Mouse (Mus musculus): ENCODE data around the gene Myo3b. TPM values are rescaled to one million over a fixed set of nuclear protein-coding genes. Genes with fewer than 3 reads are reported as not detected.

The Myo3b gene
- polyA plus RNA-seq, 1 experiment from 2014 or later: not detected

GRCm38 (mm10) chr2:70443035-70443434 is 404.1 kb downstream of the Myo3b start:
- Histone ChIP-seq H3K4me1 (peaks cover 27% of the 10 kb centered on the region), H3K27ac (no peak overlapping the region), H3K27me3 (ENCODE audit: low read depth, poor library complexity, severe bottlenecking) (0 out of 2 replicates have a peak, but pooled peaks cover 4% of the 10 kb centered on the region), H3K9me3 (replicated peaks) (no peaks in the 10 kb centered on the region), H3K36me3 (no peaks in the 10 kb centered on the region), H3K4me3 (no peak overlapping the region)
- peak; percentile 55 for DNase-seq (ENCODE audit: low spot score)
- 2% methylated on average over 4 of the region's 4 CpGs for whole genome bisulfite sequencing

- Histone ChIP-seq H3K4me3 (0 out of 2 replicates have a peak overlapping the region, but pooled peaks have one; percentile 13), H3K9me3 (replicated peaks) (no peaks in the 10 kb centered on the region), H3K4me1 (peaks cover 27% of the 10 kb centered on the region), H3K27ac (no peak overlapping the region), H3K27me3 (ENCODE audit: low read depth, poor library complexity, severe bottlenecking) (0 out of 2 replicates have a peak, but pooled peaks cover 4% of the 10 kb centered on the region), H3K36me3 (no peaks in the 10 kb centered on the region)
- peak; percentile 30 for DNase-seq (ENCODE audit: low spot score)
- 2% methylated on average over 7 of the region's 7 CpGs for WGBS
These were observed 405.2 kb downstream of the Myo3b start for GRCm38 (mm10) chr2:70444141-70444540.

GRCm38 (mm10) chr2:70456205-70456604 is 417.3 kb downstream of the Myo3b start:
- no peaks in the 10 kb centered on the region for H3K36me3 ChIP-seq
- 5% methylated on average over 12 of the region's 12 CpGs for WGBS
- H3K4me1 ChIP-seq: peaks cover 11% of the 10 kb centered on the region
- H3K27ac ChIP-seq: peak overlapping the region; percentile 42
- H3K9me3 ChIP-seq (replicated peaks): no peaks in the 10 kb centered on the region
- peaks cover 25% of the 10 kb centered on the region; the same call in 1 of the 2 replicates for H3K27me3 ChIP-seq (ENCODE audit: low read depth, poor library complexity, severe bottlenecking)
- peak; percentile 58 for DNase-seq (ENCODE audit: low spot score)
- peak overlapping the region; percentile 42 for H3K4me3 ChIP-seq

- Histone ChIP-seq H3K27me3 (ENCODE audit: low read depth, poor library complexity, severe bottlenecking) (peaks cover 7% of the 10 kb centered on the region; the same call in 1 of the 2 replicates), H3K4me3 (no peak overlapping the region), H3K36me3 (no peaks in the 10 kb centered on the region), H3K4me1 (no peaks in the 10 kb centered on the region), H3K27ac (no peak overlapping the region), H3K9me3 (replicated peaks) (no peaks in the 10 kb centered on the region)
- no peak for DNase-seq (ENCODE audit: low spot score)
- WGBS: 98% methylated on average over 1 of the region's 1 CpGs
These were observed 424.7 kb downstream of the Myo3b start for GRCm38 (mm10) chr2:70463606-70464005.

DNA sequence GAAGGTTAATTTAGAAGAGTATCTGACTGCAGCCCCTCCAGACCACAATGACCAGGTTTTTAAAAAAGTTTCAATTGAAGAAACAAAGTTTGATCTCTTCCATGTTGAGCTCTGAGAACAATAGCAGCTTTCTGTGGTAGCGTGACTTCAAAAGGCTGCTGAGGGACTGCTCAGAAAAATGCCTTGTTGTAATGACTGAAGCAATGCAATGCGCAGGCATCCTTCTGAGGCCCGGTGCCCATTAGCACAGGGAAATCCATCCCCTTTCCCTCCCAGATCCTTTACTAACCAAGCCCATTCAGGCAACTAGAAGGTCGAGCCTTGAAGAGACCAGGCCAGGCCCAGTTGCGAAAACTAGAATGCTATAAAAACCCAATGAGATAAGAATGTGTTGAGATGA is 432.2 kb downstream of the Myo3b start:
- H3K36me3 ChIP-seq: no peaks in the 10 kb centered on the region
- no peak for DNase-seq (ENCODE audit: low spot score)
- H3K4me1 ChIP-seq: peaks cover 45% of the 10 kb centered on the region
- peaks cover 70% of the 10 kb centered on the region for H3K27me3 ChIP-seq (ENCODE audit: low read depth, poor library complexity, severe bottlenecking)
- no peak overlapping the region for H3K4me3 ChIP-seq
- no peak overlapping the region for H3K27ac ChIP-seq
- WGBS: 5% methylated on average over 5 of the region's 5 CpGs
- no peaks in the 10 kb centered on the region for H3K9me3 ChIP-seq (replicated peaks)

DNA sequence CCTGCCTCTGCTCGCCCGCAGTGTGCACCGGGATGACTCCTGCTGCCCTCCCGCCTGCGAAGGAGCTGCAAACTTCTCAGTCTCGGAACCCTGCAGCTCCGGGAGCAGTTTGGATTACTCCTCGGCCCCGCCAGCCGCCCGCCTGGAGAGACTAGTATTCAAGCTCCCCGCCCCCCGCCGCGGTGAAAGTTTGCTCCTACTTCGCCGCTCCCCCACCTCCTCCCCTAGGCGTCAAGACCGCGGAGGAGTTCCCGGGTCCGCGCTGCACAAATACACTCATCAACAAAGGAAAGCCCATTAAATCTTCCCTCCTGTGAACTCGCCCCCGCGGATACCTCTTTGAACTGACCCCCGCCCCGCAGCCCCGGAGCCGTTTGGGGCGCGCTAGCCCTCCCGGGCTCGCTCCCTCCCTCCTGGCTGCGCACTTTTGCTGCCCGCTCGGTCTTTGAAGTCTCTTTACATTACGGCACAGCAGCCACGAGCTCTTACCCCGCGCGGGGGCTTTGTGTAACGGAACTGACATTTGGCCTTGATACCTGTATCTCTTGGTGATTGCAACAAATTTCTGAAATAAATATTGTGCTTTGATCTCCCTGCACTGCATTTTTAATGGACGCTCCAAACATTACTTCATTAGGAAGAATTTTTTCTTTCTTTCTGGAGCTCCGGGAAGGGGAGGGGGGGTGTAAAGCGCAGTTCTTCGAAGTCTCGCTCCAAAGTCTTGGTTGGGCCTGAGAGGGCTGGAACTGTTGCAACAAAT is 433.1 kb downstream of the Myo3b start:
- Histone ChIP-seq H3K36me3 (no peaks in the 10 kb centered on the region), H3K4me3 (peak overlapping the region; percentile 55), H3K27ac (peak overlapping the region; percentile 67), H3K27me3 (ENCODE audit: low read depth, poor library complexity, severe bottlenecking) (peaks cover 79% of the 10 kb centered on the region), H3K9me3 (replicated peaks) (no peaks in the 10 kb centered on the region), H3K4me1 (peaks cover 54% of the 10 kb centered on the region)
- DNase-seq (ENCODE audit: low spot score): peak; percentile 78
- under 1% methylated on average over 48 of the region's 48 CpGs for WGBS

Other genes starting within 250 kb of the Myo3b start
- 1.3 and 2.1 TPM in 2 replicates for gene Ccdc173, start 249.6 kb upstream of the Myo3b start, polyA plus RNA-seq (2016; fragmentation: Nextera tagmentation; extraction: Ambion mirVana)
- 22.0 and 27.1 TPM in 2 replicates for gene Phospho2, start 249.5 kb upstream of the Myo3b start, polyA plus RNA-seq (2016; fragmentation: Nextera tagmentation; extraction: Ambion mirVana)
- gene Klhl23, start 217.2 kb upstream of the Myo3b start, polyA plus RNA-seq (2016; fragmentation: Nextera tagmentation; extraction: Ambion mirVana): 24.8 and 30.8 TPM in 2 replicates
- gene Ssb, start 177.6 kb upstream of the Myo3b start, polyA plus RNA-seq (2016; fragmentation: Nextera tagmentation; extraction: Ambion mirVana): 322 and 347 TPM in 2 replicates
- gene Mettl5, start 153.5 kb upstream of the Myo3b start, polyA plus RNA-seq (2016; fragmentation: Nextera tagmentation; extraction: Ambion mirVana): 44.5 and 47.3 TPM in 2 replicates
- gene Ubr3, start 141.9 kb upstream of the Myo3b start, polyA plus RNA-seq (2016; fragmentation: Nextera tagmentation; extraction: Ambion mirVana): 13.6 and 13.8 TPM in 2 replicates

Measured in limb, embryonic 10.5 days (tissue).